Mouse (Mus musculus) liver, embryonic 14.5 days (tissue): Measurements from ENCODE around the gene Vmn1r157.
"Not testable (repeated sequence)": the region's sequence is repeated elsewhere in the genome, so short reads cannot be mapped to it uniquely, and the experiment has no call there.

ENCODE experiments used
- CTCF ChIP-seq: IDR thresholded peaks from 2 replicates; pipeline ENCODE4 v1.5.1; 2016; ENCODE audit warnings: antibody characterized with exemption, low read depth, control low read depth
- EP300 ChIP-seq: IDR thresholded peaks from 2 replicates; pipeline ENCODE4 v1.6.1; 2016; ENCODE audit warnings: antibody characterized with exemption, low read depth

DNA sequence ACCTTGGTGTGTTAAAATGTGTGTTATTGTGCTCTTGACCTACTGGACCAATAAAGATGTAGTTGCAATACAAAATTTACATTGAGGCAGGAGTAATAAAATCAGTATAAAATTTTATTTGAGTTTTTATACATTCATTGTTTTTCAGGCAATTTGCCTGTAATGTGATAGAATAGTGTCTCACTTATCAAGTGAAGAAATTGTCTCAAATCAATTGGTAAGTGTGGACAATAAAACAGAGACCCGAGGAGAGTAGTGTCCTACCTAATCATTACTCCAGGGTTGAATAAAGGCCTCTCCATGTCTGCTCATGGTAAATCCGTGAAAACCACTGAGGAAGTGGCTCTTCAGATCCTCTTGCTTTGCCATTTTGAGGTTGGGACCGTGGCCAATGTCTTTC, at the start of gene Vmn1r157:
- not testable (repeated sequence) for TF ChIP-seq EP300, CTCF
